Mouse (Mus musculus): ENCODE measurements at regions not wholly inside any gene's neighbourhood (a gene's known extent, or its start where the extent isn't known, plus 50 kb on each side); places are given as distances from the start of the nearest gene placed in this dataset.

DNA sequence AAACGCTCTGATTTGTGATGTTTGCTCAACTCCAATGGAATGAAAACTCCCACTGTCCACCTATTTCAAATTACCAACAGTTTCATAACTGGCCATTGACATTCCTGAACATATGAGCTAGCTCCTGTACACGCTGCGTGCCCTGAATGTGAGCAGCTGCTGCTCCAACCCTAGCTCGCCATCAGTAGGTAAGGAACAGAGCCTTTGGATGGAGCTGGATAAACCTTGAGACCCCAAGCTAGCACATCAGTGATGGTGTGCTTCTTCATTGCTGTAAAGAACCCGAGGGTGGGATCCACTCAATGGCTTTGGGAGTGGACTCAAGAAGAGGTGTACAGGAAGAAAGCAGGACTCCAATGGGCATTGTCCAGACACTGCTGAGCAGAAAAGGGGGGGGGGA is 101.8 kb upstream of the Gdnf start:
- TF ChIP-seq POLR2A (IDR thresholded peaks at IDR 0.05; ENCODE audit: borderline replicate concordance, insufficient read depth, low read length) (no peak), CTCF (IDR thresholded peaks at IDR 0.05; ENCODE audit: borderline replicate concordance, insufficient read depth, low read depth, low read length) (no peak)

Data from cerebellum, adult 2 months (tissue).